Mouse (Mus musculus) embryonic facial prominence, embryonic 13.5 days (tissue): Measurements from ENCODE around the gene Aar2. TPM values are rescaled to one million over a fixed set of nuclear protein-coding genes. Genes with fewer than 3 reads are reported as not detected.

ENCODE experiments used
- polyA plus RNA-seq: library from polyadenylated mRNA; unstranded; fragments of >200 nt; fragmentation: Nextera tagmentation; extraction: Ambion mirVana; gene quantifications from 2 replicates; pipeline ENCODE4 v1.2.1, GENCODE M21; 2015

The Aar2 gene
- polyA plus RNA-seq, 1 experiment from 2014 or later, result 38.9 TPM

Other genes with a start within 250 kb of the Aar2 start
- gene Cnbd2, start 235.3 kb upstream of the Aar2 start, polyA plus RNA-seq, result 5.0 and 5.2 TPM in 2 replicates
- 70.4 and 88.4 TPM in 2 replicates for gene Scand1, start 234.9 kb upstream of the Aar2 start, polyA plus RNA-seq
- gene Epb41l1, start 126.7 kb upstream of the Aar2 start, polyA plus RNA-seq, result 4.4 and 4.5 TPM in 2 replicates
- gene Dlgap4, start 66.1 kb downstream of the Aar2 start, polyA plus RNA-seq, result 89.7 and 98.3 TPM in 2 replicates
- gene Myl9, start 227.8 kb downstream of the Aar2 start, polyA plus RNA-seq, result 197 TPM in 2 replicates